Mouse (Mus musculus) liver, embryonic 16.5 days (tissue): ENCODE results near the gene Prickle4. TPM values are rescaled to one million over a fixed set of nuclear protein-coding genes. Genes with fewer than 3 reads are reported as not detected.

Source experiments
- ATAC-seq: fragments of 200-750 bp; cut with Nextera tagmentation; 2 replicates; pipeline ENCODE4 v1.8.0; 2017; ENCODE audit warnings: low read depth, mild to moderate bottlenecking, moderate number of reproducible peaks, moderate library complexity
- H3K27ac ChIP-seq: fragments of 300-500 bp; sonication (generic); 2 replicates; pipeline ENCODE4 v1.5.1; 2014; ENCODE audit warnings: mild to moderate bottlenecking, low read length
- H3K27me3 ChIP-seq: fragments of 300-500 bp; sonication (generic); 2 replicates; pipeline ENCODE4 v1.6.1; 2014; ENCODE audit warnings: low read depth, low read length, mixed read lengths; ENCODE audit not compliant: control insufficient read depth, insufficient read depth
- H3K36me3 ChIP-seq: fragments of 300-500 bp; sonication (generic); 2 replicates; pipeline ENCODE4 v1.6.1; 2014; ENCODE audit warnings: mild to moderate bottlenecking; ENCODE audit not compliant: control insufficient read depth, insufficient read depth
- H3K4me1 ChIP-seq: fragments of 300-500 bp; sonication (generic); 2 replicates; pipeline ENCODE4 v1.6.1; 2014; ENCODE audit warnings: low read depth, low read length, mixed read lengths; ENCODE audit not compliant: control insufficient read depth
- H3K4me2 ChIP-seq: fragments of 300-500 bp; sonication (generic); 2 replicates; pipeline ENCODE4 v1.6.1; 2014; ENCODE audit warnings: low read depth, low read length, mixed read lengths
- H3K4me3 ChIP-seq: fragments of 300-500 bp; sonication (generic); 2 replicates; pipeline ENCODE4 v1.5.1; 2014; ENCODE audit warnings: low read depth, mild to moderate bottlenecking, low read length
- H3K9ac ChIP-seq: fragments of 300-500 bp; sonication (generic); 2 replicates; pipeline ENCODE4 v1.6.1; 2014; ENCODE audit warnings: low read depth, low read length
- H3K9me3 ChIP-seq: fragments of 300-500 bp; sonication (generic); replicated peaks from 2 replicates; pipeline ENCODE4 v1.6.1; 2016; ENCODE audit warnings: low read length; ENCODE audit not compliant: control insufficient read depth
- WGBS: fragments of 180-500 bp; shearing (Covaris S2); extraction: QIAGEN DNeasy Blood & Tissue Kit; methylation state at CpG from one replicate; pipeline ENCODE4 v1.1.7; 2014; ENCODE audit not compliant: insufficient replicate concordance; 5-methylcytosine and 5-hydroxymethylcytosine counted together
- polyA plus RNA-seq: library from polyadenylated mRNA; unstranded; fragments of >200 nt; fragmentation: Nextera tagmentation; extraction: Ambion mirVana; gene quantifications from 2 replicates; pipeline ENCODE4 v1.2.1, GENCODE M21; 2015

The Prickle4 gene
- polyA plus RNA-seq, 1 experiment from 2014 or later: 0.25 TPM

DNA sequence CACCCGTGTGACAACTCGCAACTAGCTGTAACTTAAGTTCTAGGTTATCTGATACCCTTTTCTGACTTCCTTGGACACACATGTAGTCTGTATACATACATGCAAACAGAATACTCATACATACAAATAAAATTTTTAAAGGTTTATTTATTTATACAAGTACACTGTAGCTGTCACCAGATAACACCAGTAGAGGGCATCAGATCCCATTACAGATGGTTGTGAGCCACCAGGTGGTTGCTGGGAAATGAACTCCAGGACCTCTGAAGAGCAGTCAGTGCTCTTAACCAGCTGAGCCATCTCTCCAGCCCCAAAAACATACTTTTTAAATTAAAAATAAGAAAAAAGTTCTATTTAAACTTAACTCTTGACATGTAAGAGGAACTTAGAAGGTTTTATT lies 51.5 kb downstream of the Prickle4 start:
- Histone ChIP-seq H3K27me3 (no peaks in the 10 kb centered on the region), H3K4me1 (peaks cover 3% of the 10 kb centered on the region), H3K4me2 (no peak overlapping the region), H3K36me3 (no peaks in the 10 kb centered on the region), H3K9me3 (no peaks in the 10 kb centered on the region), H3K9ac (no peak overlapping the region), H3K4me3 (no peak overlapping the region), H3K27ac (no peak overlapping the region)
- 63% methylated on average over 2 of the region's 2 CpGs for WGBS
- no peak for ATAC-seq

Other genes starting within 250 kb of the Prickle4 start
- gene Taf8, start 192.4 kb downstream of the Prickle4 start, polyA plus RNA-seq: 14.2 and 14.3 TPM in 2 replicates
- gene Ccnd3, start 189.7 kb downstream of the Prickle4 start, polyA plus RNA-seq: 300 and 331 TPM in 2 replicates
- 12.5 and 12.7 TPM in 2 replicates for gene Bysl, start 83.2 kb downstream of the Prickle4 start, polyA plus RNA-seq
- gene Med20, start 83.2 kb downstream of the Prickle4 start, polyA plus RNA-seq: 22.3 and 22.4 TPM in 2 replicates
- 0.97 and 1.1 TPM in 2 replicates for gene Gm20517, start 83.1 kb downstream of the Prickle4 start, polyA plus RNA-seq
- gene Usp49, start 64.0 kb downstream of the Prickle4 start, polyA plus RNA-seq: 2.9 and 3.6 TPM in 2 replicates
- gene Tomm6, start 6.3 kb downstream of the Prickle4 start, polyA plus RNA-seq: 213 and 224 TPM in 2 replicates
- 1.3 and 1.5 TPM in 2 replicates for gene Frs3, start 5.7 kb downstream of the Prickle4 start, polyA plus RNA-seq
- gene Gm21981, start 281 bp downstream of the Prickle4 start, polyA plus RNA-seq: 0.05 TPM in 1 of 2 replicates, not detected in the other
- gene Pgc, start 32.1 kb upstream of the Prickle4 start, polyA plus RNA-seq: not detected in 2 replicates
- 5.5 and 5.9 TPM in 2 replicates for gene Tfeb, start 42.3 kb upstream of the Prickle4 start, polyA plus RNA-seq
- 0.47 and 0.84 TPM in 2 replicates for gene Mdfi, start 140.0 kb upstream of the Prickle4 start, polyA plus RNA-seq
- 3.4 and 4.0 TPM in 2 replicates for gene Foxp4, start 229.9 kb upstream of the Prickle4 start, polyA plus RNA-seq